Mouse (Mus musculus) forebrain, embryonic 10.5 days (tissue): ENCODE results near the gene Nsun7. TPM values are rescaled to one million over a fixed set of nuclear protein-coding genes. Genes with fewer than 3 reads are reported as not detected.

Experiments used
- DNase-seq: peaks from one replicate; pipeline ENCODE4 v3.0.0-alpha.2; 2017; ENCODE audit warnings: low spot score; ENCODE audit errors: extremely low spot score
- H3K27ac ChIP-seq: fragments of 300-500 bp; sonication (generic); 2 replicates; pipeline ENCODE4 v1.5.1; 2016; ENCODE audit warnings: mild to moderate bottlenecking
- H3K27me3 ChIP-seq: fragments of 300-500 bp; sonication (generic); 2 replicates; pipeline ENCODE4 v1.6.1; 2016; ENCODE audit warnings: mild to moderate bottlenecking; ENCODE audit not compliant: poor library complexity, severe bottlenecking
- H3K36me3 ChIP-seq: fragments of 300-500 bp; sonication (generic); replicated peaks from 2 replicates; pipeline ENCODE4 v1.6.1; 2016; ENCODE audit warnings: mild to moderate bottlenecking, moderate library complexity
- H3K4me1 ChIP-seq: fragments of 300-500 bp; sonication (generic); 2 replicates; pipeline ENCODE4 v1.6.1; 2016
- H3K4me3 ChIP-seq: fragments of 300-500 bp; sonication (generic); 2 replicates; pipeline ENCODE4 v1.5.1; 2016; ENCODE audit warnings: mild to moderate bottlenecking, moderate library complexity
- H3K9me3 ChIP-seq: fragments of 300-500 bp; sonication (generic); 2 replicates; pipeline ENCODE4 v1.6.1; 2016; ENCODE audit warnings: mild to moderate bottlenecking, moderate library complexity
- WGBS: fragments of 180-500 bp; shearing (Covaris S2); methylation state at CpG from one replicate; pipeline ENCODE4 v1.1.7; 2016; 5-methylcytosine and 5-hydroxymethylcytosine counted together
- polyA plus RNA-seq: library from polyadenylated mRNA; unstranded; fragments of >200 nt; fragmentation: Nextera tagmentation; extraction: Ambion mirVana; gene quantifications from 2 replicates; pipeline ENCODE4 v1.2.1, GENCODE M21; 2016

Nsun7 gene
- polyA plus RNA-seq, 1 experiment from 2014 or later = 0.64 TPM

DNA sequence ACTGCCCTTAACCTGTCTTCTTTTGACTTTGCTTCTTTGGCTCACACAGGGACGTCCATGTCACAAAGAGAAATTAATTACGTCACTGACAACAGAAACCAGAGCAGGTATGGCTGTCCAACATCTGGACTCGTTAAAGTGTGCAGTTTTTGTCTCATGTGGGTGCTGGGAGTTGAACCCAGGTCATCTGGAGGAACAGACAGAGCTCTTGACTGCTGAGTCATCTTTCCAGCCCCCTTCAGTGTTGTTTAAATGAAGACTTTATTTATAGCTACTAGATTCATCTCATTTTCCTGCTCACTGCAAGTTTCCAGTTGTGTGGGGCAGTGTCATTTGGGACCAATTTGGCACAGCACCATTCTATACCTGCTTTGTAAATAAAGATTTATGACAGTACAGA, 85.4 kb downstream of the Nsun7 start:
- no peaks in the 10 kb centered on the region for H3K9me3 ChIP-seq
- no peak overlapping the region for H3K4me3 ChIP-seq
- no peak for DNase-seq
- WGBS = 64% methylated on average over 3 of the region's 3 CpGs
- no peaks in the 10 kb centered on the region for H3K36me3 ChIP-seq
- no peak overlapping the region for H3K27ac ChIP-seq
- H3K27me3 ChIP-seq = no peaks in the 10 kb centered on the region
- peaks cover 37% of the 10 kb centered on the region for H3K4me1 ChIP-seq

DNA sequence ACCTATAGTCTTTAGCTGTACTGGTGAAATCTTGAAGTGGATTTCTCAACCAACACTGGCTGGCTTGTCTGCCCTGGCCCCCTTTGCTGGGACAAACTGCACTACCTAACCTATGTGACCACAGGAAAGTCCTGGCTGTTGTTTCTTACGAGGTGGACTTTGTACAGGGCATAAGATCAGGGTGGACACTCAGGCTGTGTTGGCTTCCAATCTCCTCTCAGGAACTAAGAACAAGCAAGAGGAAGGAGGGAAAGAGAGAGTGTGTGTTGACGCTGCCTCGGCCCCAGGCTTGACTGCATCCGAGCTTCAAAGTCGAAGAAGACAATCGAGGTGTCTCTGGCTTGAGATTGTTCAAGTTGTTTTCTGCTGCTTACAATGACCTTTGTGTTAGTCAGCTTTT, 87.1 kb downstream of the Nsun7 start:
- Histone ChIP-seq H3K27ac (no peak overlapping the region), H3K4me3 (no peak overlapping the region), H3K27me3 (no peaks in the 10 kb centered on the region), H3K9me3 (no peaks in the 10 kb centered on the region), H3K36me3 (no peaks in the 10 kb centered on the region; the same call in 1 of the 2 replicates), H3K4me1 (peaks cover 23% of the 10 kb centered on the region)
- 91% methylated on average over 6 of the region's 6 CpGs for WGBS
- no peak for DNase-seq

Other genes starting within 250 kb of the Nsun7 start
- 3.1 and 3.4 TPM in 2 replicates for gene Rbm47, start 86.8 kb upstream of the Nsun7 start, polyA plus RNA-seq